Mouse (Mus musculus) erythroblast, embryonic 14.5 days (primary cell): ENCODE results near the gene Ints11.

ENCODE experiments used
- GATA1 ChIP-seq: IDR thresholded peaks from 2 replicates; pipeline ENCODE4 v1.6.1; 2012; ENCODE audit warnings: low read length, inconsistent platforms, mixed read lengths
- TAL1 ChIP-seq: IDR thresholded peaks from 3 replicates; pipeline ENCODE4 v1.6.1; 2012; ENCODE audit warnings: low read length, inconsistent platforms, mixed read lengths

- TF ChIP-seq TAL1 (no peak), GATA1 (no peak)
These were observed 39.4 kb downstream of the Ints11 start for GRCm38 (mm10) chr4:155908751-155909150.
